Mouse (Mus musculus) myocyte (in vitro differentiated cells): ENCODE data around the gene Galr3.

Experiments
- MYOG ChIP-seq, 3 experiments: IDR thresholded peaks; one replicate each; pipeline ENCODE4 v1.6.1; 2011; ENCODE audit warnings: control low read depth in 2 of 3, low read depth in 2 of 3, mild to moderate bottlenecking in 2 of 3; ENCODE audit not compliant: insufficient read length in 2 of 3, control insufficient read depth in 1 of 3, insufficient read depth in 1 of 3
- POLR2A ChIP-seq: IDR thresholded peaks from one replicate; pipeline ENCODE4 v1.6.1; 2011; ENCODE audit warnings: low read depth, mild to moderate bottlenecking, control low read depth, moderate library complexity; ENCODE audit not compliant: insufficient read length
- REST ChIP-seq: IDR thresholded peaks from one replicate; pipeline ENCODE4 v1.6.1; 2011; ENCODE audit warnings: mild to moderate bottlenecking, control low read depth, moderate library complexity; ENCODE audit not compliant: insufficient read depth, insufficient read length
- TCF12 ChIP-seq: IDR thresholded peaks from one replicate; pipeline ENCODE4 v1.6.1; 2011; ENCODE audit warnings: mild to moderate bottlenecking, control low read depth; ENCODE audit not compliant: poor library complexity, insufficient read depth, severe bottlenecking

GRCm38 (mm10) chr15:79030551-79031435 lies 10.9 kb upstream of the Galr3 start:
- TF ChIP-seq TCF12 (no peak), REST (peak; percentile 75), POLR2A (peak; percentile 93), MYOG (IDR thresholded peaks at IDR 0.05; ENCODE audit: control insufficient read depth in 1 of 3, insufficient read depth in 1 of 3, insufficient read length in 2 of 3, low read depth in 2 of 3) (peak in 1 of 3 experiments; percentile 49)
